Mouse (Mus musculus) embryonic fibroblast, embryonic 13.5 days (primary cell): ENCODE measurements at regions not wholly inside any gene's neighbourhood (a gene's known extent, or its start where the extent isn't known, plus 50 kb on each side); places are given as distances from the start of the nearest gene placed in this dataset.

Experiments
- H3K27ac ChIP-seq: 2 replicates; pipeline ENCODE4 v1.5.1; 2012; ENCODE audit warnings: low read length, control low read depth, inconsistent platforms; ENCODE audit not compliant: insufficient read depth
- H3K4me1 ChIP-seq: 2 replicates; pipeline ENCODE4 v1.6.1; 2011; ENCODE audit warnings: low read length; ENCODE audit not compliant: control insufficient read depth, insufficient read depth
- H3K4me3 ChIP-seq: 2 replicates; pipeline ENCODE4 v1.5.1; 2011; ENCODE audit warnings: mild to moderate bottlenecking, control low read depth, low read length; ENCODE audit not compliant: insufficient read depth
- CTCF ChIP-seq: IDR thresholded peaks from 2 replicates; pipeline ENCODE4 v1.5.1; 2011; ENCODE audit warnings: mild to moderate bottlenecking, control low read depth, low read length, moderate library complexity, borderline replicate concordance; ENCODE audit not compliant: insufficient read depth
- POLR2A ChIP-seq: IDR thresholded peaks from 2 replicates; pipeline ENCODE4 v1.6.1; 2011; ENCODE audit warnings: low read depth, mild to moderate bottlenecking, control low read depth, low read length, moderate library complexity

DNA sequence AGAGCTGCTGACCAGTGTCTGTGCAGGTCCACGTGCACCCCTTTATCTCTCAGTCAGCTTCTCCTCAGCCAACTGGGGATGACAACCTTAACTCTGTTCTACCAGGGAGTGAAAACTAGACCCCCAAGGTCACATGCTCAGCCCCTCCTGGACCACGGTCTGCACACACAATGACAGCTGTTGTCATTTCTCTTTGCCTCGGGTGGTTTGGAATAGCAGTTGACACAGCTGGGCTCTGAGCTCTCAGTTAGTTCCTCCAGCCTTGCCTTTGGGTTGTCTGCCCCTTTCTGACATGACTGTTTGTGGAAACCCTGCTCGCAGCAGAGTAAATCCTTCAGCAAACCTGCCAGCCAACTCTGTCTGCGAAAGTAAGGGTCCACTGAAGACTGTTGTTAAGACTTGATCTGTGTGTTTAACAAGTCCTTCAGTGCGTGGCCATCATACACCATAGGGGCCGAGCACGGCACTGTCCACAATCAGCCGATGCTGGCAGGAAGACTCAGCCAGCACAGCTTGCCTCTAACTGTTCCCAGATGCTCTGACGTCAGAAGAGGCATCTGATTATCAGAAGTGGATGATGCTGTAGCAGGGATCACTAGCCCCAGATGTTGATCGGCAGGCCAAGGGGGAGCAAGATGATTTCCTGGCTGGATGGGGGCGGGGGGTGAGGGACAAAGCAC is 106.7 kb upstream of the Lrig1 start:
- peaks cover 19% of the 10 kb centered on the region for H3K4me1 ChIP-seq
- H3K27ac ChIP-seq, result no peak overlapping the region; the same call in 1 of the 2 replicates
- TF ChIP-seq POLR2A (no peak), CTCF (no peak)
- H3K4me3 ChIP-seq, result no peak overlapping the region

DNA sequence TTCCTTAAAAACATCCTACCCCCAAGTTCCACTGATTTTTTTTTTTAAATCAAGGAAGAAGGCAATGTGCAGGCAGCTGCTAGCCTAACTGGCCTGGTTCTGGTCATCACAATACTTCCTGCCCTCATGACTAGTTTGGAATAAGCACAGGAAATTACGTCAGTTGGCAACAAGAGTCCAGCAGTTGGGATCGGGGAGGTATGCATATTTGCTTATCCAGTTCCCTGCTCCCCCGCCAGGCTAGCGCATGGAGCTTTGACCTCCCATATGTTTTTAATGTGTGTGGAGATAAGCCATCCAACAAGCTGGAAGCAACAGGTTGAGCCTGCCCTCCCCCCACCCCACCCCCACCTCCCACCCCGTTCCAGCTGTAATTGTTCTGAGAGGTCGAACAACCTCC is 105.7 kb upstream of the Lrig1 start:
- Histone ChIP-seq H3K4me3 (no peak overlapping the region), H3K27ac (no peak overlapping the region), H3K4me1 (peaks cover 19% of the 10 kb centered on the region)
- TF ChIP-seq POLR2A (no peak), CTCF (no peak)

DNA sequence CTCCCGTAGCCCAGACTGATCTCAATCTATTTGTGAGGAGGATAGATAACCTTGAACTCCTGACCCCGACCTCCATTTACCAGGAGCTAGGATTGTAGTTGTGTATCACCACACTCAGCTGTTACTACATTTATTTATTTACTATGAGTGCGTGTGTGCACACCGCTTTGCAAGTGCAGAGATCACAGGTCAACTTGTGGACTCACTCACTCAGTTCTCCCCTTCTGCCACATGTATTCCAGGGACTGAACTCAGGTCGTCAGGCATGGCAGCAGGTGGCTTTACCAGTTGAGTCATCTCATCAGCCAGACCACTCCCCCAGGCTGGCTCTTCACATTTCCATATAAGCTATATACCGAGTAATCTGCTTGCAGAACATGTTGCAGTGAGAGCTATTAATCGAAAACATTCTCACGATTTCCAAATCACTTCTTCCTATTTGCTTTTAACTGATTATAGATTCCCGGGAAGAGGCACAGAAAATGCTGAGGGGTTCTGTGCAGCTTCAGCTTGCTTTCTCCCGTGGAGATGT is 104.4 kb upstream of the Lrig1 start:
- H3K4me3 ChIP-seq, result no peak overlapping the region
- no peak overlapping the region for H3K27ac ChIP-seq
- no peak for TF ChIP-seq POLR2A
- no peak for TF ChIP-seq CTCF
- peaks cover 19% of the 10 kb centered on the region for H3K4me1 ChIP-seq

DNA sequence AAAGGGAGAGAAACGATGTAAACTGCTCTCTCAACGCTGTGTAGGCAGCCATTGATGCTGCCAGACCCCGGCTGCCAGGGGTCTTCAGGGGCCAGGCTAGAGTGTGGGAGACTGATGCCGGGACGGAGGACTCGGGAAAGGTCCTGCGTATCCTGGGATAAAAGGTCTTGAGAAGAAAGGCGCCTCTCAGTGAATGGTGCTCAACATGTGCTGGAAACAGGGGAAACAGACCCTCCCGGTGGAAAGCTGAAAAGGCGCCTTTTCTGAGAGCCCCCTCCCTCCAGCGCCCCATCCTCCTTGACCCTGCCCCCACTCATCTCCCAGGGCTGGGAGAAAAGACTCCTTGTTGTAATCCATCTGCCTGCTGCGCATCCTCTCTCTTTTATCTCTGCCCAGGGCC is 101.1 kb upstream of the Lrig1 start:
- Histone ChIP-seq H3K4me1 (peaks cover 6% of the 10 kb centered on the region; the same call in 1 of the 2 replicates), H3K4me3 (no peak overlapping the region), H3K27ac (no peak overlapping the region)
- TF ChIP-seq CTCF (no peak), POLR2A (no peak)

DNA sequence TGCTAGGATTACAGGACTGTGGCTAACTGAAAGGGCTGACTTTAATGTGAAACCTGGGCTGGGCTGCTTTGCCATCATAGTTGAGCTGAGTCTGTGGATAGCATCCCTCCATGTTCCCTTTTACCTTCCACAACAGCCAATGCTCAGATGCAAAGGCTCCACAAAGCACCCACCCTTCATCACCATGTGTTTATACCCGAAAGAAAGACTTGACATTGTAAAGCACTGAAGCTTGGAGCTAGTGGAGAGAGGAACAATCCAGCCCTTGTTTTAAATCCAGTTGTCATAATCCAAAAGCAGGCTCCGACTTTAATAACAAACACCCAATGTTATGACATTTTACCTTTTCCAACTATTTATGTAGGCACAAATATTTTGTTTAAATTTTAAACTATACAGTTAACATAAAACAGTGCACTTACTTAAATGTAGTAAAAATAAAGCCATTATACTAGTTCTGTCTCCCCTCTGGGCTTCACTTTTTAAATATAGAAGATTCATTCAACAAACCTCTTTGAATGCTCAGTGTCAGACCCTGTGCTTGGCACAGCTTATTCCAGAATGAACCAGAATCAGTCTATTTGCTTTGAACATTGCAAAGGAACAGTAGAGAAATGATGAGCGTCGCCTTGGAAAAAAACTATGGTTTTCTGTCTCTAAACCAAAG is 98.7 kb upstream of the Lrig1 start:
- no peak overlapping the region for H3K4me3 ChIP-seq
- no peak for TF ChIP-seq CTCF
- no peak for TF ChIP-seq POLR2A
- H3K27ac ChIP-seq, result no peak overlapping the region
- peaks cover 2% of the 10 kb centered on the region; the same call in 1 of the 2 replicates for H3K4me1 ChIP-seq

DNA sequence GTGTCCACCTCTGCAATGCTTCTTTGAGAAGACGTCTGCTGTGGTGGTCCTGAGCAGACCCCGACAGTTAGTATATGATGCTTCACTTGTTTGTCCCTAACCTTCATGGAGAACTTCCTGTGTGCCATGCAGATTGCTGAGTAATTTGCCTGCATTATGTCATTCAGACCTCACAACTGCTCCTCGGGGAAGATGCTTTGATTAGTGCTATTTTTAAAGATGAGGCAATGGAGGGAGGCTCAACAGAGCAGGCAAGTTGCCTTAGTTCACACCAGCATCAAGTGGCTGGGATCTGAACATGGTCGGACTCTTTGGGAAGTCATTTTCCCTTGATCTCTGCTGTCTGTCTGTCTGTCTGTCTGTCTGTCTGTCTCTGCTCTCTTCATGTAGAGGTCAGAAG is 95.5 kb upstream of the Lrig1 start:
- no peak overlapping the region for H3K4me3 ChIP-seq
- TF ChIP-seq CTCF, result no peak
- TF ChIP-seq POLR2A, result no peak
- H3K4me1 ChIP-seq, result peaks cover 2% of the 10 kb centered on the region; the same call in 1 of the 2 replicates
- no peak overlapping the region for H3K27ac ChIP-seq

DNA sequence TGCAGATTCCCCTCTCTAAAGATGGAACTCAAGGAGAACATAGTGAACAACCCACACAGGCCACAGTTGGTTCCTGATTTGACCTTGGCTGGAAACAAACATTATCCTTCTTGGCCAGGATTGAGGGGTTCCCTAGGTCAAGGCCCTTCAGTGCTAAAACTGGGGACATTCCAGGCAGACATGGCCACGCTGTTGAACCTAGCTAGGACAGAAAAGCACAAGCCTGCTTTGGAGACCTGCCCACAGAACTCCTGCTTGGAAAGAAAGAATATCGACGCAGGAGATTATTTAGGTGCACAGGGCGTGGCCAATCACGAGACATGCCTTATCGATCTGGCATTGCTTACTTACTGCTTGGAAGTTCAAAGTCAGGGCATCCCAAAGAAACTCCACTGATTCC is 93.6 kb upstream of the Lrig1 start:
- Histone ChIP-seq H3K4me1 (no peaks in the 10 kb centered on the region), H3K27ac (no peak overlapping the region)

DNA sequence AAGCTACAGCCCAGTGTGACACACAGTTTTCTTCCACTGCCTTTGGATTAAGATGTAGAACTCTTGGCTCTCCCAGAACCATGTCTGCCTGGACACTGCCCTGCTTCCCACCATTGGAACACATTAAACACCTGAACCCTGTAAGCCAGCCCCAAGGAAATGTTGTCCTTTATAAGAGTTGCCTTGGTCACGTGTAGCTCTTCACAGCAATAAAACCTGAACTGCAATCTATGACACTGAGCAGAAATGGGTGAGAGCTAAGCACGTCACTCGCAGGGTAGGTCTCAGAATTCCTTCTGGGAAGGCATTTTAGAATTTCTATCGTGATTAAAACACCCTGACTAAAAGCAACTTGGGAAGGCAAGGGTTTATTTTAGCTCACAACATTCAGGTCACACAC is 92.4 kb upstream of the Lrig1 start:
- Histone ChIP-seq H3K27ac (no peak overlapping the region), H3K4me1 (no peaks in the 10 kb centered on the region), H3K4me3 (no peak overlapping the region)
- TF ChIP-seq CTCF (no peak), POLR2A (no peak)

More for the DNA sequence above, 93.6 kb upstream of the Lrig1 start:
- TF ChIP-seq CTCF (no peak), POLR2A (no peak)
- no peak overlapping the region for H3K4me3 ChIP-seq

DNA sequence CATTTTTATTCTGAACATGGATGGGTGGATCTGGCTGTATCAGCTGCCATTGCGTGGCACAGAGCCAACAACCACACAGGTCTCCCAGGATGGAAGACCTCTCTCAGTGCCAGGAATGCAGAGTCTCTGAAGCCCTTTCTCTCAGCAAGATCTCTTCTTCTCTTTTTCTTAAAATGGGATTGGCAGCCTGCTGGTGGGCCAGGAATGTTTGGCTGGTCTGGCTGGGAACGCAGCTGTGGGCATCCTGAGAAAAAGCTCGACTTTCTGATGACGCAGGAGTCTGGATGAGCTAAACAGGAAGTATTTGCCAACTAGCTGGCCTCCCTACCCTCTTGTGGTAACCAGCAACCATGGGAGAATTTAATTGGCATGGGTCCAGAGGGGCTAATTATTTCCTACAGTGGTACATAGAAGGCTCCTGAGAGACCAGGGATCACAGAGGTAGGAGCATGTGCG is 89.4 kb upstream of the Lrig1 start:
- Histone ChIP-seq H3K4me3 (no peak overlapping the region), H3K4me1 (no peaks in the 10 kb centered on the region), H3K27ac (no peak overlapping the region)
- TF ChIP-seq POLR2A, result no peak
- TF ChIP-seq CTCF, result no peak

DNA sequence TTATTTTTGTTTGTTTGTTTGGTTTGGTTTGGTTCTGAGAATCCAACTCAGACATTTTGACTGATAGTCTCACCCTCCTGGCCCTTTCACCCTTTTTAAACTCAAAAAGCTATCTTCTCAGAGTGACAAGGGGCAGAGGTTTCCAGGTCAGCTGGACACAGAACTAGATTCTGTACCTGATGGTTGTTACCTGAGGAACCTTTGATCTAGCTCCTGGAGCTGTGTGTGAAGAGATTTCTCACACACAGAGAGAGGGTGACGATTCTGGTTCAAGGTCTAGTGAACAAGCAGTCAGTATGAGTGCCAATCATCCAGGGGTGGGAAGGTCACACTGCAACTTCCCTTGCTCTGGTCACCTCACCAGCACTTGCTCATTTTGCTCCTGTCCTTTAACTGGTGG is 83.5 kb upstream of the Lrig1 start:
- Histone ChIP-seq H3K27ac (no peak overlapping the region), H3K4me3 (no peak overlapping the region), H3K4me1 (peaks cover 10% of the 10 kb centered on the region; the same call in 1 of the 2 replicates)
- no peak for TF ChIP-seq CTCF
- TF ChIP-seq POLR2A, result no peak
